Mouse (Mus musculus) myocyte (in vitro differentiated cells): ENCODE results near the gene Chic1. TPM values are rescaled to one million over a fixed set of nuclear protein-coding genes. Genes with fewer than 3 reads are reported as not detected.

Experiments used
- H3K27me3 ChIP-seq: one replicate; pipeline ENCODE4 v1.6.1; 2011; ENCODE audit not compliant: control insufficient read depth, insufficient read depth, insufficient read length
- H3K36me3 ChIP-seq: one replicate; pipeline ENCODE4 v1.6.1; 2011; ENCODE audit not compliant: control insufficient read depth, insufficient read depth
- H3K4me2 ChIP-seq: one replicate; pipeline ENCODE4 v1.6.1; 2011; ENCODE audit warnings: low read depth, control low read depth
- H3K4me3 ChIP-seq: one replicate; pipeline ENCODE4 v1.5.1; 2011; ENCODE audit warnings: mild to moderate bottlenecking, control low read depth, moderate library complexity
- H3K79me2 ChIP-seq: one replicate; pipeline ENCODE4 v1.6.1; 2011; ENCODE audit not compliant: control insufficient read depth, insufficient read depth
- H3ac ChIP-seq: one replicate; pipeline ENCODE4 v1.6.1; 2011; ENCODE audit not compliant: control insufficient read depth, insufficient read length
- CEBPB ChIP-seq: IDR thresholded peaks from 2 replicates; pipeline ENCODE4 v1.6.1; 2011; ENCODE audit warnings: mild to moderate bottlenecking, moderate library complexity; ENCODE audit not compliant: poor library complexity, insufficient read depth, severe bottlenecking
- E2F4 ChIP-seq: IDR thresholded peaks from one replicate; pipeline ENCODE4 v1.6.1; 2011; ENCODE audit warnings: mild to moderate bottlenecking, control low read depth, moderate library complexity; ENCODE audit not compliant: insufficient read depth
- MAX ChIP-seq: IDR thresholded peaks from one replicate; pipeline ENCODE4 v1.6.1; 2011; ENCODE audit warnings: low read depth, mild to moderate bottlenecking, control low read depth
- MYOD1 ChIP-seq, 3 experiments: IDR thresholded peaks; one replicate each; pipeline ENCODE4 v1.6.1; 2011; ENCODE audit warnings: control low read depth in 2 of 3, low read depth in 2 of 3, mild to moderate bottlenecking in 2 of 3, moderate library complexity in 1 of 3; ENCODE audit not compliant: insufficient read length in 2 of 3, control insufficient read depth in 1 of 3
- MYOG ChIP-seq, 3 experiments: IDR thresholded peaks; one replicate each; pipeline ENCODE4 v1.6.1; 2011; ENCODE audit warnings: control low read depth in 2 of 3, low read depth in 2 of 3, mild to moderate bottlenecking in 2 of 3; ENCODE audit not compliant: insufficient read length in 2 of 3, control insufficient read depth in 1 of 3, insufficient read depth in 1 of 3
- POLR2A ChIP-seq: IDR thresholded peaks from one replicate; pipeline ENCODE4 v1.6.1; 2011; ENCODE audit warnings: low read depth, mild to moderate bottlenecking, control low read depth, moderate library complexity; ENCODE audit not compliant: insufficient read length
- POLR2AphosphoS2 ChIP-seq: IDR thresholded peaks from one replicate; pipeline ENCODE4 v1.6.1; 2011; ENCODE audit warnings: low read depth, control low read depth; ENCODE audit not compliant: insufficient read length
- REST ChIP-seq: IDR thresholded peaks from one replicate; pipeline ENCODE4 v1.6.1; 2011; ENCODE audit warnings: mild to moderate bottlenecking, control low read depth, moderate library complexity; ENCODE audit not compliant: insufficient read depth, insufficient read length
- SRF ChIP-seq: IDR thresholded peaks from one replicate; pipeline ENCODE4 v1.6.1; 2011; ENCODE audit warnings: low read depth; ENCODE audit not compliant: control insufficient read depth, insufficient read length
- TCF12 ChIP-seq: IDR thresholded peaks from one replicate; pipeline ENCODE4 v1.6.1; 2011; ENCODE audit warnings: mild to moderate bottlenecking, control low read depth; ENCODE audit not compliant: poor library complexity, insufficient read depth, severe bottlenecking
- TCF3 ChIP-seq: IDR thresholded peaks from one replicate; pipeline ENCODE4 v1.6.1; 2011; ENCODE audit warnings: low read depth, control low read depth; ENCODE audit not compliant: insufficient read length
- USF1 ChIP-seq: IDR thresholded peaks from one replicate; pipeline ENCODE4 v1.6.1; 2011; ENCODE audit warnings: low read depth, mild to moderate bottlenecking, control low read depth, moderate library complexity
- polyA plus RNA-seq: library from polyadenylated mRNA; unstranded; fragments of >200 nt; fragmentation: generic; extraction: Trizol; gene quantifications from one replicate; pipeline ENCODE4 v1.2.1, GENCODE M21; 2012; ENCODE audit warnings: missing spikeins

Gene Chic1
- 0.26 TPM for polyA plus RNA-seq

- Histone ChIP-seq H3K4me2 (peak within 1 kb of the TSS; percentile 60), H3K4me3 (peak within 1 kb of the TSS; percentile 65), H3K36me3 (no peaks in the 10 kb centered on the region), H3K79me2 (no peaks in the 10 kb centered on the region), H3K27me3 (no peaks in the 10 kb centered on the region), H3ac (peak within 1 kb of the TSS; percentile 18)
- TF ChIP-seq MYOD1 (IDR thresholded peaks at IDR 0.05; ENCODE audit: control insufficient read depth in 1 of 3, insufficient read length in 2 of 3, low read depth in 2 of 3) (no peak), USF1 (peak; percentile 84), MAX (no peak), POLR2A (peak; percentile 44), REST (no peak), TCF12 (no peak), TCF3 (no peak), E2F4 (no peak), CEBPB (no peak), MYOG (IDR thresholded peaks at IDR 0.05; ENCODE audit: control insufficient read depth in 1 of 3, insufficient read depth in 1 of 3, insufficient read length in 2 of 3, low read depth in 2 of 3) (no peak), POLR2AphosphoS2 (no peak), SRF (no peak)
Measured at GRCm38 (mm10) chrX:103356287-103356686, at the start of gene Chic1. TSS of gene Chic1 (plus strand) at chrX:103356476.

DNA sequence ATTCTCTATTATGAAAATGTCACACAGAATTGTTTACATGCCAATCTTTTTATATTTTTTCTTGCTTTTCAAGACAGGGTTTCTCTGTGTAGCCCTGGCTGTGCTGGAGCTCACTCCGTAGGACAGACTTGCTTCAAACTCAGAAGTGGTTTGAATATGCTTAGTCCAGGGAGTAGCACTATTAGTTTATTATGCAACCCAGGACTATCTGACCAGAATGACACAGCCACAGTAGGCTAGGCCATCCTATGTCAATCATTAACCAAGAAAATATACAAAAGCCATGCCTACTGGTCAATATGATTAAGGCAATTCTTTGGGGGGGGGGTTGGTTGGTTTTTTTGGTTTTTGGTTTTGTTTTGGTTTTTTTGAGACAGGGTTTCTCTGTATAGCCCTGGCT is 48.0 kb upstream of the Chic1 start:
- TF ChIP-seq USF1 (no peak), POLR2AphosphoS2 (no peak), POLR2A (no peak), MYOD1 (IDR thresholded peaks at IDR 0.05; ENCODE audit: control insufficient read depth in 1 of 3, insufficient read length in 2 of 3, low read depth in 2 of 3) (no peak)
- Histone ChIP-seq H3K4me2 (no peak overlapping the region), H3K36me3 (no peaks in the 10 kb centered on the region), H3K4me3 (no peak overlapping the region), H3K79me2 (no peaks in the 10 kb centered on the region), H3K27me3 (no peaks in the 10 kb centered on the region), H3ac (no peak overlapping the region)

DNA sequence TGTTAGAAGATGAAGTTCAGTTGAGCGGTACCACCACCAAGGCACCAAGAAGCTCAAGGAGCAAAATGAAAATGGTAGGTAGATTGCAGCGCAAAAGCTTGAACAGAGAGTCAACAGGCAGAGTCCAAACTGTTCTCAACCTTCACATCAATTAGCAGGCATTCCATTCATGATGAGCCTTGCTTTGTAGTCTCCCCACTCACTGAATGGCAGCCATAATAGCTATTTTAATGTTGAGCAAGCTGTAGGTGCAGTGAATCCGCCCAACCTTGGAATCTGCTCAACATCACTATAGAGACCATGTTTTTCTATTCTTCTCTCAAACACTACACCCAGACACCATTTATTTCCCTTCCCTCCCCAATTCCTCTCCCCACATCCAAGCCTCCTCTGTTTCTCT is 44.6 kb upstream of the Chic1 start:
- no peaks in the 10 kb centered on the region for H3K36me3 ChIP-seq
- H3K4me3 ChIP-seq = no peak overlapping the region
- no peaks in the 10 kb centered on the region for H3K27me3 ChIP-seq
- TF ChIP-seq POLR2A (no peak), MYOG (IDR thresholded peaks at IDR 0.05; ENCODE audit: control insufficient read depth in 1 of 3, insufficient read depth in 1 of 3, insufficient read length in 2 of 3, low read depth in 2 of 3) (no peak), SRF (no peak), CEBPB (no peak), USF1 (no peak), MAX (no peak)
- no peak overlapping the region for H3K4me2 ChIP-seq
- no peak overlapping the region for H3ac ChIP-seq
- no peaks in the 10 kb centered on the region for H3K79me2 ChIP-seq

DNA sequence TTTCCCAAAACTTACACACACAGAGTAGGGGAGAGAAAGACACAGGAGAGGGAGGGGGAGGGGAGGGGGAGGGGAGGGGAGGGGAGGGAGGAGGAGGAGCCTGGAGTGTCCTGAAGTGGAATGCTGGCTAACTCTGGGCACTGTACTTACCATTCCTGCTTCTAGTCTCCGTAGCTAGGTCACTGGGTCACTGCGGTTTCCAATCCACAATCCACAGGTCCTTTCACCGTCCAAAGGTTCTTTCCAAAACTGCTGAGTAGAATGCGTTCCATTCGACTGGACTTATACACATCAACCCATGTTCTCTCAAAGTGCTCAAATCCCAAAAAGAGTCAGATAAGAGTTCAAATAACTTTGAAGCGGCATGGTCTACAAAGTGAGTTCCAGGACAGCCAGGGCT is 42.1 kb upstream of the Chic1 start:
- Histone ChIP-seq H3K79me2 (no peaks in the 10 kb centered on the region), H3K36me3 (no peaks in the 10 kb centered on the region), H3K27me3 (no peaks in the 10 kb centered on the region), H3K4me3 (no peak overlapping the region), H3ac (no peak overlapping the region), H3K4me2 (no peak overlapping the region)
- TF ChIP-seq TCF3 = no peak

- Histone ChIP-seq H3ac (no peak within 1 kb of the TSS), H3K79me2 (no peaks in the 10 kb centered on the region), H3K4me3 (no peak within 1 kb of the TSS), H3K27me3 (peaks cover 7% of the 10 kb centered on the region), H3K4me2 (no peak within 1 kb of the TSS), H3K36me3 (no peaks in the 10 kb centered on the region)
- no peak for TF ChIP-seq E2F4
- no peak for TF ChIP-seq TCF12
- TF ChIP-seq REST = no peak
- TF ChIP-seq SRF = no peak
- no peak for TF ChIP-seq POLR2A
- TF ChIP-seq POLR2AphosphoS2 = no peak
- no peak for TF ChIP-seq MYOD1 (IDR thresholded peaks at IDR 0.05; ENCODE audit: control insufficient read depth in 1 of 3, insufficient read length in 2 of 3, low read depth in 2 of 3)
- no peak for TF ChIP-seq MAX
- TF ChIP-seq CEBPB = no peak
Measured at GRCm38 (mm10) chrX:103321146-103321545, 35.1 kb upstream of the Chic1 start, which contains the start of gene Cdx4. TSS of gene Cdx4 (plus strand) at chrX:103321398.

DNA sequence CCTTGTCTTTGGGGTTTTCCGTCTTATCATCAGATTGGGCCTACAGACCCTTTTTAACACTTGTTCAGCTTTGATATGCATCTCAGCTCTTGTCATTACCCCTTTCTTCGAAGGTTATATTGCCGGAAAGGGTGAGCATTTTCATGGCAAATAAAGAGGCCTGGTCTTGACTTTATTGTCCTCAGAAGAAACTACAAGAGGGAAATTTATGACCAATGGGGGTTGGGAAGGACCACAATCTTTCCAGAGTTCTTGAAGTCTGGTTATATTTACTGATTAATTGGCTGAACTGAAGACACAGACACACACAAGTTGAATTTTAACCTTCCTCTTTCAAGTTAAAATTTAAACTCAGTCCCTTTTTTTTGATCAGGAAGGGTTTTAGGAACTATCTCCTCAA is 30.4 kb upstream of the Chic1 start:
- no peaks in the 10 kb centered on the region for H3K36me3 ChIP-seq
- no peak overlapping the region for H3K4me3 ChIP-seq
- no peak overlapping the region for H3K4me2 ChIP-seq
- no peak overlapping the region for H3ac ChIP-seq
- TF ChIP-seq USF1 (no peak), POLR2AphosphoS2 (no peak), REST (no peak), E2F4 (no peak), TCF3 (no peak), MAX (no peak), POLR2A (no peak), SRF (no peak), CEBPB (no peak), MYOD1 (IDR thresholded peaks at IDR 0.05; ENCODE audit: control insufficient read depth in 1 of 3, insufficient read length in 2 of 3, low read depth in 2 of 3) (no peak), TCF12 (no peak), MYOG (IDR thresholded peaks at IDR 0.05; ENCODE audit: control insufficient read depth in 1 of 3, insufficient read depth in 1 of 3, insufficient read length in 2 of 3, low read depth in 2 of 3) (no peak)
- H3K27me3 ChIP-seq = peaks cover 7% of the 10 kb centered on the region
- no peaks in the 10 kb centered on the region for H3K79me2 ChIP-seq
